Mouse (Mus musculus) spleen, adult 2 months (tissue): ENCODE data around the gene Il10. TPM values are rescaled to one million over a fixed set of nuclear protein-coding genes. Genes with fewer than 3 reads are reported as not detected.

Source experiments
- DNase-seq, 2 experiments: peaks; one replicate each; pipeline versions ENCODE4 v3.0.0 to v3.0.0-alpha.2; 2012 to 2021; ENCODE audit warnings: low spot score in 2 of 2, low read depth in 1 of 2
- H3K27ac ChIP-seq: fragments of 200-500 bp; 2 replicates; pipeline ENCODE4 v1.5.1; 2012; ENCODE audit warnings: low read length, inconsistent platforms; ENCODE audit not compliant: insufficient read depth
- H3K27me3 ChIP-seq: fragments of 200-500 bp; 2 replicates; pipeline ENCODE4 v1.6.1; 2012; ENCODE audit warnings: mild to moderate bottlenecking, moderate library complexity, low read length, inconsistent platforms; ENCODE audit not compliant: control insufficient read depth, insufficient read depth
- H3K36me3 ChIP-seq: fragments of 200-500 bp; 2 replicates; pipeline ENCODE4 v1.6.1; 2012; ENCODE audit warnings: mild to moderate bottlenecking, low read length, inconsistent platforms; ENCODE audit not compliant: control insufficient read depth, insufficient read depth
- H3K4me1 ChIP-seq: fragments of 200-500 bp; 2 replicates; pipeline ENCODE4 v1.6.1; 2011; ENCODE audit warnings: inconsistent platforms; ENCODE audit not compliant: control insufficient read depth, insufficient read depth, insufficient read length
- H3K4me3 ChIP-seq: fragments of 200-500 bp; 2 replicates; pipeline ENCODE4 v1.5.1; 2011; ENCODE audit warnings: mild to moderate bottlenecking, inconsistent platforms; ENCODE audit not compliant: insufficient read depth, insufficient read length; ENCODE audit errors: extremely low read depth
- CTCF ChIP-seq: fragments of 200-500 bp; IDR thresholded peaks from 2 replicates; pipeline ENCODE4 v1.5.1; 2011; ENCODE audit warnings: mild to moderate bottlenecking, inconsistent platforms; ENCODE audit not compliant: insufficient read depth, insufficient read length, insufficient replicate concordance; ENCODE audit errors: extremely low read depth
- POLR2A ChIP-seq: fragments of 200-500 bp; IDR thresholded peaks from 2 replicates; pipeline ENCODE4 v1.6.1; 2011; ENCODE audit warnings: low read depth, low read length, inconsistent platforms
- WGBS: fragments of 180-500 bp; shearing (Covaris S2); methylation state at CpG from one replicate; pipeline ENCODE4 v1.1.7; 2018; 5-methylcytosine and 5-hydroxymethylcytosine counted together
- polyA plus RNA-seq: library from polyadenylated mRNA; depleted of rRNA; stranded (reverse); fragments of >200 nt; gene quantifications from 2 replicates; pipeline ENCODE4 v1.2.3, GENCODE M21; 2012

Gene Il10
- polyA plus RNA-seq, 1 experiment = 0.12 TPM

GRCm38 (mm10) chr1:131039479-131039878 is 19.8 kb downstream of the Il10 start:
- 92% methylated on average over 5 of the region's 5 CpGs for WGBS
- Histone ChIP-seq H3K27me3 (no peaks in the 10 kb centered on the region), H3K4me3 (no peak overlapping the region), H3K27ac (no peak overlapping the region), H3K4me1 (peaks cover 4% of the 10 kb centered on the region), H3K36me3 (no peaks in the 10 kb centered on the region)
- no peak for DNase-seq
- TF ChIP-seq POLR2A (no peak), CTCF (no peak)

GRCm38 (mm10) chr1:131042263-131042662 is 22.6 kb downstream of the Il10 start:
- Histone ChIP-seq H3K27ac (no peak overlapping the region), H3K4me3 (no peak overlapping the region), H3K27me3 (no peaks in the 10 kb centered on the region), H3K36me3 (no peaks in the 10 kb centered on the region), H3K4me1 (peaks cover 4% of the 10 kb centered on the region)
- TF ChIP-seq CTCF (no peak), POLR2A (no peak)
- DNase-seq = no peak
- 77% methylated on average over 2 of the region's 2 CpGs for WGBS

GRCm38 (mm10) chr1:131042721-131043120 is 23.1 kb downstream of the Il10 start:
- TF ChIP-seq POLR2A (no peak), CTCF (no peak)
- H3K4me3 ChIP-seq = no peak overlapping the region
- WGBS = 99% methylated on average over 3 of the region's 3 CpGs
- no peaks in the 10 kb centered on the region for H3K36me3 ChIP-seq
- H3K27ac ChIP-seq = no peak overlapping the region
- peaks cover 4% of the 10 kb centered on the region for H3K4me1 ChIP-seq
- DNase-seq = no peak
- H3K27me3 ChIP-seq = no peaks in the 10 kb centered on the region

GRCm38 (mm10) chr1:131043636-131044035 is 24.0 kb downstream of the Il10 start:
- TF ChIP-seq CTCF (no peak), POLR2A (no peak)
- Histone ChIP-seq H3K4me1 (no peaks in the 10 kb centered on the region), H3K27me3 (no peaks in the 10 kb centered on the region), H3K36me3 (no peaks in the 10 kb centered on the region), H3K4me3 (no peak overlapping the region), H3K27ac (no peak overlapping the region)
- WGBS = 91% methylated on average over 4 of the region's 4 CpGs
- no peak for DNase-seq

- H3K27me3 ChIP-seq = no peaks in the 10 kb centered on the region
- H3K4me1 ChIP-seq = no peaks in the 10 kb centered on the region
- DNase-seq = no peak
- TF ChIP-seq CTCF = no peak
- TF ChIP-seq POLR2A = no peak
- 85% methylated on average over 2 of the region's 2 CpGs for WGBS
- H3K36me3 ChIP-seq = no peaks in the 10 kb centered on the region
- H3K27ac ChIP-seq = no peak overlapping the region
- no peak overlapping the region for H3K4me3 ChIP-seq
Observed at GRCm38 (mm10) chr1:131045723-131046355, 26.2 kb downstream of the Il10 start.

GRCm38 (mm10) chr1:131046607-131047006 is 27.0 kb downstream of the Il10 start:
- TF ChIP-seq CTCF = no peak
- TF ChIP-seq POLR2A = no peak
- no peak overlapping the region for H3K27ac ChIP-seq
- H3K36me3 ChIP-seq = no peaks in the 10 kb centered on the region
- DNase-seq = no peak
- WGBS = 62% methylated on average over 10 of the region's 10 CpGs
- H3K4me3 ChIP-seq = no peak overlapping the region
- no peaks in the 10 kb centered on the region for H3K4me1 ChIP-seq
- no peaks in the 10 kb centered on the region for H3K27me3 ChIP-seq

GRCm38 (mm10) chr1:131048121-131048863 is 28.6 kb downstream of the Il10 start:
- no peaks in the 10 kb centered on the region for H3K4me1 ChIP-seq
- no peaks in the 10 kb centered on the region for H3K27me3 ChIP-seq
- DNase-seq = no peak
- 84% methylated on average over 6 of the region's 6 CpGs for WGBS
- no peak overlapping the region for H3K27ac ChIP-seq
- H3K36me3 ChIP-seq = no peaks in the 10 kb centered on the region
- H3K4me3 ChIP-seq = no peak overlapping the region
- TF ChIP-seq CTCF (no peak), POLR2A (no peak)
